8 mouse cellular contexts compared by ENCODE assay signal in the genomic region with DNA sequence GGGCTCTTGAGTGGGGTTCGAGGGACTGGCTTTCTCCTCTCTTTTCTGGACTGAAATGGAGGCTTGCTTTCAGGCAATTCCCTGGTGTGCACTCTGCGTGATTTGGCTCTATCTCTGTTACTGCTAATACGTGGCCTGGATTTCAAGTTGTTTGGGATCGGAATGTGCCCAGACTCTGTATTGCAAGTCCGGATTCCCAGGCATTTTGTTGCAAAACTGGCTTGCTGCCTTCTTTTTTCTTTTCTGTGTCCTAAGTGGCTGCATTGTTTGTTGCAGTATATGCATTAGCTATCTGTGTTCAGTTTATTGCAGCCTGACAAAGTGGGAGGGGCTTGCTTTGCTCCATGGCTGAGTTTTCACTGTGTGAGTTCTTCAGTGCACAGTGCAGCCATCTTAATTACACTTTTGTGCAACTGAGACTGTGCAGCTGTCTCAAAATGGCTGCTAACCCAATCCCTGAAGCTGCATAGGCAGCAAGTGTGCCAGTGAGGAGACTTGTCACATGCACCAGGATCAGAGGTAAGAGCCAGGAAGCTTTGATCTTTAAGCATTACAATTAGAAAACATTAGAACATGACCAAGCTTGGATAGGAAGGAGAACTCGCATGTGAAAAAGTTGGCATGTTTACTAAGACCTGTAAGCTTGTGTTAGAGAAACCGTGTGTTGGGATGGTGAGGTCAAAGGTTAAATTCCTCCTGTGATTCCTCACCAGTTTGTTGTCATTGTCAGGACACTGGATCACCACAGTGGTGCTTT. TPM values are rescaled to one million over a fixed set of nuclear protein-coding genes. Genes with fewer than 3 reads are reported as not detected.
DNase-seq lines count a peak whose midpoint lies in the region; ATAC-seq lines count a peak whose summit lies in the region.

No protein-coding gene starts in this region.

- H3K4me1 ChIP-seq in intestine, embryonic 14.5 days (replicated peaks; ENCODE audit: control insufficient read depth, insufficient read depth, low read length), result peaks cover 16% of the 10 kb centered on the region
- H3K4me1 ChIP-seq in megakaryocyte, embryonic 14.5 days, result peaks cover 73% of the 10 kb centered on the region

- WGBS in intestine, embryonic 14.5 days, result 15% methylated on average over 7 of the region's 7 CpGs

- DNase-seq in 3134 (ENCODE audit: extremely low read depth, insufficient read length, low spot score), result peak; percentile 83
- DNase-seq in adrenal gland, adult 2 months, result peak; percentile 85
- peak; percentile 88 for DNase-seq in embryo, embryonic 9.5 days (ENCODE audit: extremely low spot score)
- DNase-seq in gastrocnemius, postnatal 25 days, result peak; percentile 77
- peak; percentile 87 for DNase-seq in intestine, embryonic 14.5 days (ENCODE audit: low spot score)
- DNase-seq in left cerebral cortex, postnatal 10 days (ENCODE audit: extremely low spot score in 1 of 2, low spot score in 2 of 2), result peak; percentile 77 to 79
- peak; percentile 63 to 69 for DNase-seq in right cerebral cortex, postnatal 36 days (ENCODE audit: low spot score in 2 of 2)

- H3K27me3 ChIP-seq in intestine, embryonic 14.5 days (replicated peaks; ENCODE audit: control insufficient read depth, insufficient read depth, low read length), result no peaks in the 10 kb centered on the region
- H3K27me3 ChIP-seq in megakaryocyte, embryonic 14.5 days (replicated peaks), result no peaks in the 10 kb centered on the region

- H3K4me3 ChIP-seq in intestine, embryonic 14.5 days (ENCODE audit: low read depth, low read length), result peak overlapping the region; percentile 15; the same call in 1 of the 2 replicates
- H3K4me3 ChIP-seq in megakaryocyte, embryonic 14.5 days (replicated peaks), result peak overlapping the region; percentile 62

- H3K9me3 ChIP-seq in intestine, embryonic 14.5 days (ENCODE audit: control insufficient read depth, low read length), result 0 out of 2 replicates have a peak, but pooled peaks cover 2% of the 10 kb centered on the region
- no peaks in the 10 kb centered on the region for H3K9me3 ChIP-seq in megakaryocyte, embryonic 14.5 days

- H3K9ac ChIP-seq in intestine, embryonic 14.5 days (ENCODE audit: low read length), result no peak overlapping the region

- intact Hi-C loops in left cerebral cortex, postnatal 10 days (cut with DNase I), result no loop called here

- H3K4me2 ChIP-seq in intestine, embryonic 14.5 days (ENCODE audit: low read length), result peak overlapping the region; percentile 39

- peak overlapping the region; percentile 66 for H3K27ac ChIP-seq in intestine, embryonic 14.5 days (ENCODE audit: low read depth)

- peak; percentile 88 for ATAC-seq in intestine, embryonic 14.5 days (replicated peaks; ENCODE audit: low FRiP score, low TSS enrichment, low read depth)

- peaks cover 4% of the 10 kb centered on the region; the same call in 1 of the 2 replicates for H3K36me3 ChIP-seq in intestine, embryonic 14.5 days (ENCODE audit: control insufficient read depth, insufficient read depth, low read length)
- peaks cover 37% of the 10 kb centered on the region for H3K36me3 ChIP-seq in megakaryocyte, embryonic 14.5 days (replicated peaks; ENCODE audit: low read length)

RNA-seq across cellular contexts. Expression of a gene that starts 26.7 kb away (rescaled TPM):
- total RNA-seq in adrenal gland, adult 2 months (2021), result 10 to 100 TPM; 60.9 to 62.4 TPM
- polyA plus RNA-seq in adrenal gland, adult 2 months (2012; rRNA removed), result 16.4 and 21.6 TPM in 2 replicates
- total RNA-seq in gastrocnemius, postnatal 25 days (2021), result 10 to 100 TPM; 38.2 to 43.5 TPM
- polyA plus RNA-seq in intestine, embryonic 14.5 days (2014; fragmentation: Nextera tagmentation; extraction: Ambion mirVana), result 32.9 and 36.0 TPM in 2 replicates
- total RNA-seq in left cerebral cortex, postnatal 10 days (2021), result 100 to 1,000 TPM; 119 to 135 TPM
- 4.6 and 12.1 TPM in 2 replicates for polyA plus RNA-seq in megakaryocyte, embryonic 14.5 days (2012; ENCODE audit: insufficient read depth, low replicate concordance)

Comparison
In these comparisons a context has a peak if more than half of its experiments do, and no peak if none do; other contexts are left out.
1. Peak in every context shown above with its lines: DNase-seq, ATAC-seq, H3K4me3 ChIP-seq and H3K27ac ChIP-seq.